Mouse (Mus musculus) limb, embryonic 15.5 days (tissue): ENCODE data around the gene Ctnna3. TPM values are rescaled to one million over a fixed set of nuclear protein-coding genes. Genes with fewer than 3 reads are reported as not detected.
A peak's percentile ranks its signal among the peaks of the same experiment; 100 is the strongest.

ENCODE experiments used
- ATAC-seq: fragments of 200-750 bp; cut with Nextera tagmentation; 2 replicates; pipeline ENCODE4 v1.8.0; 2017; ENCODE audit warnings: low read depth, moderate TSS enrichment; ENCODE audit not compliant: insufficient number of reproducible peaks, low FRiP score, low TSS enrichment
- H3K27ac ChIP-seq: fragments of 300-500 bp; sonication (generic); 2 replicates; pipeline ENCODE4 v1.5.1; 2015; ENCODE audit warnings: moderate library complexity, mild to moderate bottlenecking, inconsistent platforms
- H3K27me3 ChIP-seq: fragments of 300-500 bp; sonication (generic); 2 replicates; pipeline ENCODE4 v1.6.1; 2015; ENCODE audit warnings: inconsistent platforms
- H3K36me3 ChIP-seq: fragments of 300-500 bp; sonication (generic); 2 replicates; pipeline ENCODE4 v1.6.1; 2015; ENCODE audit warnings: inconsistent platforms
- H3K4me1 ChIP-seq: fragments of 300-500 bp; sonication (generic); 2 replicates; pipeline ENCODE4 v1.6.1; 2015; ENCODE audit warnings: inconsistent platforms
- H3K4me2 ChIP-seq: fragments of 300-500 bp; sonication (generic); 2 replicates; pipeline ENCODE4 v1.6.1; 2015; ENCODE audit warnings: mild to moderate bottlenecking, inconsistent platforms
- H3K4me3 ChIP-seq: fragments of 300-500 bp; sonication (generic); 2 replicates; pipeline ENCODE4 v1.5.1; 2015; ENCODE audit warnings: mild to moderate bottlenecking, inconsistent platforms
- H3K9ac ChIP-seq: fragments of 300-500 bp; sonication (generic); 2 replicates; pipeline ENCODE4 v1.6.1; 2015; ENCODE audit warnings: inconsistent platforms
- H3K9me3 ChIP-seq: fragments of 300-500 bp; sonication (generic); 2 replicates; pipeline ENCODE4 v1.6.1; 2016; ENCODE audit warnings: inconsistent platforms
- WGBS: fragments of 180-500 bp; shearing (Covaris S2); methylation state at CpG from one replicate; pipeline ENCODE4 v1.1.7; 2015; 5-methylcytosine and 5-hydroxymethylcytosine counted together
- polyA plus RNA-seq: library from polyadenylated mRNA; unstranded; fragments of >200 nt; fragmentation: Nextera tagmentation; extraction: Ambion mirVana; gene quantifications from 2 replicates; pipeline ENCODE4 v1.2.1, GENCODE M21; 2015

Ctnna3 gene
- polyA plus RNA-seq, 1 experiment from 2014 or later: 0.95 TPM

- H3K4me1 ChIP-seq: peaks cover 11% of the 10 kb centered on the region; the same call in 1 of the 2 replicates
- H3K4me2 ChIP-seq: peak overlapping the region; percentile 64; the same call in 1 of the 2 replicates
- 27% methylated on average over 19 of the region's 19 CpGs for WGBS
- ATAC-seq: no peak
- H3K4me3 ChIP-seq: no peak overlapping the region
- peaks cover 42% of the 10 kb centered on the region for H3K27me3 ChIP-seq
- no peak overlapping the region for H3K9ac ChIP-seq
- H3K27ac ChIP-seq: no peak overlapping the region
- no peaks in the 10 kb centered on the region for H3K9me3 ChIP-seq
- no peaks in the 10 kb centered on the region for H3K36me3 ChIP-seq
Measured at GRCm38 (mm10) chr10:64088774-64089460, 659.0 kb downstream of the Ctnna3 start.

GRCm38 (mm10) chr10:64089680-64090460 is 660.0 kb downstream of the Ctnna3 start, which contains the start of gene Lrrtm3:
TSS of gene Lrrtm3 (minus strand) at chr10:64090277.
- 2% methylated on average over 22 of the region's 22 CpGs for WGBS
- Histone ChIP-seq H3K27me3 (peaks cover 40% of the 10 kb centered on the region), H3K4me2 (peak within 1 kb of the TSS; percentile 54), H3K4me3 (peak within 1 kb of the TSS; percentile 30), H3K9me3 (no peaks in the 10 kb centered on the region), H3K36me3 (no peaks in the 10 kb centered on the region), H3K4me1 (peaks cover 11% of the 10 kb centered on the region; the same call in 1 of the 2 replicates), H3K9ac (no peak within 1 kb of the TSS), H3K27ac (no peak within 1 kb of the TSS)
- no peak for ATAC-seq

GRCm38 (mm10) chr10:64096532-64096931 is 666.6 kb downstream of the Ctnna3 start:
- Histone ChIP-seq H3K4me1 (no peaks in the 10 kb centered on the region), H3K4me3 (no peak overlapping the region), H3K9ac (no peak overlapping the region), H3K4me2 (no peak overlapping the region), H3K27ac (no peak overlapping the region), H3K36me3 (no peaks in the 10 kb centered on the region), H3K27me3 (no peaks in the 10 kb centered on the region), H3K9me3 (no peaks in the 10 kb centered on the region)
- no peak for ATAC-seq
- 94% methylated on average over 1 of the region's 1 CpGs for WGBS

GRCm38 (mm10) chr10:64115246-64115645 is 685.3 kb downstream of the Ctnna3 start:
- WGBS: 91% methylated on average over 11 of the region's 11 CpGs
- H3K27ac ChIP-seq: no peak overlapping the region
- H3K27me3 ChIP-seq: no peaks in the 10 kb centered on the region
- ATAC-seq: no peak
- no peaks in the 10 kb centered on the region for H3K36me3 ChIP-seq
- no peaks in the 10 kb centered on the region for H3K4me1 ChIP-seq
- H3K4me2 ChIP-seq: no peak overlapping the region
- no peaks in the 10 kb centered on the region for H3K9me3 ChIP-seq
- H3K4me3 ChIP-seq: no peak overlapping the region
- no peak overlapping the region for H3K9ac ChIP-seq

- no peak for ATAC-seq
- H3K27ac ChIP-seq: no peak overlapping the region
- H3K27me3 ChIP-seq: no peaks in the 10 kb centered on the region
- H3K9me3 ChIP-seq: no peaks in the 10 kb centered on the region
- H3K4me2 ChIP-seq: no peak overlapping the region
- no peak overlapping the region for H3K9ac ChIP-seq
- no peaks in the 10 kb centered on the region for H3K4me1 ChIP-seq
- no peak overlapping the region for H3K4me3 ChIP-seq
- WGBS: 63% methylated on average over 3 of the region's 3 CpGs
- H3K36me3 ChIP-seq: no peaks in the 10 kb centered on the region
Measured at GRCm38 (mm10) chr10:64118833-64119232, 688.9 kb downstream of the Ctnna3 start.

- Histone ChIP-seq H3K27ac (no peak overlapping the region), H3K4me3 (no peak overlapping the region), H3K36me3 (no peaks in the 10 kb centered on the region), H3K9me3 (no peaks in the 10 kb centered on the region), H3K27me3 (no peaks in the 10 kb centered on the region), H3K9ac (no peak overlapping the region), H3K4me1 (no peaks in the 10 kb centered on the region), H3K4me2 (no peak overlapping the region)
- ATAC-seq: no peak
- 85% methylated on average over 15 of the region's 15 CpGs for WGBS
Measured at GRCm38 (mm10) chr10:64130397-64131150, 700.7 kb downstream of the Ctnna3 start.

GRCm38 (mm10) chr10:64133461-64133860 is 703.6 kb downstream of the Ctnna3 start:
- no peaks in the 10 kb centered on the region for H3K36me3 ChIP-seq
- H3K9ac ChIP-seq: no peak overlapping the region
- no peak overlapping the region for H3K27ac ChIP-seq
- no peaks in the 10 kb centered on the region for H3K27me3 ChIP-seq
- H3K9me3 ChIP-seq: no peaks in the 10 kb centered on the region
- no peak overlapping the region for H3K4me3 ChIP-seq
- no peak overlapping the region for H3K4me2 ChIP-seq
- H3K4me1 ChIP-seq: no peaks in the 10 kb centered on the region
- no peak for ATAC-seq
- 83% methylated on average over 3 of the region's 3 CpGs for WGBS

- Histone ChIP-seq H3K9me3 (no peaks in the 10 kb centered on the region), H3K4me3 (no peak overlapping the region), H3K9ac (no peak overlapping the region), H3K27ac (no peak overlapping the region), H3K4me2 (no peak overlapping the region), H3K4me1 (no peaks in the 10 kb centered on the region), H3K36me3 (no peaks in the 10 kb centered on the region), H3K27me3 (no peaks in the 10 kb centered on the region)
- WGBS: 59% methylated on average over 7 of the region's 7 CpGs
- ATAC-seq: no peak
Measured at GRCm38 (mm10) chr10:64135481-64135880, 705.6 kb downstream of the Ctnna3 start.

GRCm38 (mm10) chr10:64146511-64146910 is 716.6 kb downstream of the Ctnna3 start:
- ATAC-seq: no peak
- WGBS: 69% methylated on average over 3 of the region's 3 CpGs
- H3K9ac ChIP-seq: no peak overlapping the region

GRCm38 (mm10) chr10:64181696-64182095 is 751.8 kb downstream of the Ctnna3 start:
- no peak for ATAC-seq
- no peaks in the 10 kb centered on the region for H3K9me3 ChIP-seq
- no peaks in the 10 kb centered on the region for H3K27me3 ChIP-seq
- H3K36me3 ChIP-seq: no peaks in the 10 kb centered on the region
- WGBS: 85% methylated on average over 13 of the region's 13 CpGs
- no peak overlapping the region for H3K4me3 ChIP-seq
- H3K4me1 ChIP-seq: no peaks in the 10 kb centered on the region
- H3K27ac ChIP-seq: no peak overlapping the region
- no peak overlapping the region for H3K4me2 ChIP-seq
- no peak overlapping the region for H3K9ac ChIP-seq

More at GRCm38 (mm10) chr10:64146511-64146910, 716.6 kb downstream of the Ctnna3 start:
- Histone ChIP-seq H3K36me3 (no peaks in the 10 kb centered on the region), H3K27ac (no peak overlapping the region), H3K4me3 (no peak overlapping the region), H3K9me3 (no peaks in the 10 kb centered on the region), H3K4me1 (no peaks in the 10 kb centered on the region), H3K27me3 (no peaks in the 10 kb centered on the region), H3K4me2 (no peak overlapping the region)

GRCm38 (mm10) chr10:64182731-64183130 is 752.8 kb downstream of the Ctnna3 start:
- Histone ChIP-seq H3K9ac (no peak overlapping the region), H3K9me3 (no peaks in the 10 kb centered on the region), H3K4me1 (no peaks in the 10 kb centered on the region), H3K27ac (no peak overlapping the region), H3K4me2 (no peak overlapping the region), H3K27me3 (no peaks in the 10 kb centered on the region), H3K36me3 (no peaks in the 10 kb centered on the region), H3K4me3 (no peak overlapping the region)
- ATAC-seq: no peak
- 75% methylated on average over 4 of the region's 4 CpGs for WGBS

- Histone ChIP-seq H3K4me1 (no peaks in the 10 kb centered on the region), H3K4me3 (no peak overlapping the region), H3K4me2 (no peak overlapping the region), H3K9me3 (no peaks in the 10 kb centered on the region), H3K36me3 (no peaks in the 10 kb centered on the region), H3K27ac (no peak overlapping the region), H3K27me3 (no peaks in the 10 kb centered on the region), H3K9ac (no peak overlapping the region)
- no peak for ATAC-seq
- WGBS: 86% methylated on average over 3 of the region's 3 CpGs
Measured at GRCm38 (mm10) chr10:64188046-64188445, 758.1 kb downstream of the Ctnna3 start.
